Mouse (Mus musculus): ENCODE measurements around the gene Neil1.

Gene Neil1

DNA sequence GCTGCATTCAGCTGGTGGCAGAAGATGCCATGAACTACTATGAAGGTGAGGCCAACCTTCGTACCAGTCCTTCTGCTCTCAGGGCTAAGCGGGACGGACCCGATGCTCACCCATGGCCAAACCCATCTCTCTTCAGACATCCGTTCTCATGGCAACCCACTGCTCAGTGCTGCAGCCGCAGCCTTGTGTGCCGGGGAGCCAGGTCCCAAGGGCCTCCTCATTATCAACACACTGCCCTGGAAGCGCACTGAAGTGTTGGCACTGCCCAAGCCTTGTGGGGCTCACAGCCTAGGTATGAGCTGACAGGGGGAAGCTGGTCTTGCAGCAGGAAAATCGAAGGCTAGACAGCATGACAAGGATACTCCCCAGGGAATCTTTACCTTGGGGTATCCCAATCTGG is 9.0 kb downstream of the Neil1 start:
- no peak for DNase-seq (ENCODE audit: low read depth, low spot score)

DNA sequence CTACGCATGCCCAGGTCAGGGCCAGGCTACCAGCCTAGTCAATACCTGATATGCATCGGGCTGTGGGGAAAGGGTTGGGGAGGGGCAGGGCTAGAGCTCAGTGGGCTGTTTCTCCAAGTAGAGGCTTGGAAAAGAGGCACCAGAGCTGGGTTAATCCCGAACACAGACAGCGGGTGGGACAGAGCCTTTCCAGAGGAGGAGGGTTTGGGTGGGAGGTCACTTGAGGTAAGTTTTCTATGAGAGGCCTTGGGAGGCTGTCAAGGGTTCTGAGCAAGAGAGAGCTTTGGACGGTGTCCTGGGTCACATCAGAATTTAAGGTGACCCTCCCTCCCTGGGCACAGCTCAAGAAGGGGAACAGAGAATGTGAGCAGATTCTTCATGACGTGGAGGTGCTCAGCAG is 9.6 kb downstream of the Neil1 start:
- DNase-seq (ENCODE audit: low read depth, low spot score) = no peak

DNA sequence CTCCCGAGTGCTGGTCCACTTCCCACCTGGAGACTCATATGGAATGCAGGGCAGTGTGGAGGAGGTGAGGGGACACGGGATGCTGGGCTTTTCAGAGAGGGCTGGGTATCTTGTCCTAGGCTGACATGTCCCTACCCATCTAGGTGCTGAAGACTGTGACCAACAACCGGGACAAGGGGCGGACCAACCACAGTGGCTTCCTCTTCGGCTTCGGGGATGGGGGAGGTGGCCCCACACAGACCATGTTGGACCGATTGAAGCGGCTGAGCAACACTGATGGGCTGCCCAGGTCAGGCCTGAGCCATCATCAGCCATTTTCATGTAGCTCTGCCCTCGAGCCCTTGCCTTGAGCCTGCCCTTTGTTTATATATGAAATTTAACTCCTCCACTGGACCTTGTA is 10.3 kb downstream of the Neil1 start:
- DNase-seq (ENCODE audit: low read depth, low spot score) = no peak

DNA sequence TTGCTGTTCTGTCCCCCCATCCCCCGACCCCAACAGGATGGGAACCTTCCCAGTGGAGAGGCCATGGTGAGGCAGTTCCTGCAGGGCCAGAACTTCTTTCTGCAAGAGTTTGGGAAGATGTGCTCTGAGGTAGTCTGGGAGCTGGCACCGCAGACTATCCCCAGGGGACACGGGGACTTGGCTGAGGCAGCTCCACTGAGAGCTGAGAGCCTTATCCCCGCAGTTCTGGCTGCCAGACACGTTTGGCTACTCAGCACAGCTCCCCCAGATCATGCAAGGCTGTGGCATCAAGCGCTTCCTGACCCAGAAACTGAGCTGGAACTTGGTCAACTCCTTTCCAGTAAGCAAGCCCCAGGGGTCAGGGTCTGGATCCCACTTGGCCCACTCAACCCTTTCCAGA is 10.9 kb downstream of the Neil1 start:
- no peak for DNase-seq (ENCODE audit: low read depth, low spot score)

DNA sequence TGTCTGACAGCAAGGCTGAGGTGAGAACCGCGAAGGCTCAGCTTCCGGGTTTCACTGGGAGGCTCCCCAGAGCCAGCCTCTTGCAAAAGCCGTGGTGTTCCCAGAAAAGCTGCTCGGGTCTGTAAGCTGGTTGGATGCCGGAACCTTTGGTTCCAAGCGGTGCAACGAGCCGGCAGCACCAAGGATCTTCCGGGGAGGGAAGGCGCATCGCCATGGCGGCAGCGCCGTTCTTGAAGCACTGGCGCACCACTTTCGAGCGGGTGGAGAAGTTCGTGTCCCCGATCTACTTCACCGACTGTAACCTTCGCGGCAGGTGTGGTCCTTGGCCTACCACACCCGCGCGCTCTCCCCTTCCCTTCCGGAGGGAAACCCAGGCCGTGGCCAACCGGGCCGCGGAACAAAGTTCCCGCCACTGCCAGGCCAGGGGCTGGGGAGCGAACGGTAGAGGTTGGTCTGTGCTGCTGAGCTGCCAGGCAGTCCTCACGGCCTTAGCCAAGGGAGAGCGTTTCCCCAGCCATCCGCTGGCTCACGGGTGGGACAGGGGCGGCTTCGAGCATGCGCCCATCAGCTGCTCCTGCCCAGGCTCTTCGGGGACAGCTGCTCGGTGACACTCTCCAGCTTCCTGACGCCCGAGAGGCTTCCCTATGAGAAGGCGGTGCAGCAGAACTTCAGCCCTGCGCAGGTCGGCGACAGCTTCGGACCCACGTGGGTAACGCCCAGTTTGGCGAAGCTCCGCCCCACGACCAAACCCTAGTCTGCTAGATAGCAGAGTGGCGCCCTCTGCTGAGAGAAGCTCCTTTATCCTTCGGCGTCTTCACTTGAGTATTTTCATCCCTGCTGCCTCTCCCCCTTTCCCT is 17.3 kb downstream of the Neil1 start, which contains the start of gene Man2c1:
TSS of gene Man2c1 (plus strand) at position 114 of the 857 bp plus-strand sequence.
- DNase-seq (ENCODE audit: low read depth, low spot score) = peak; percentile 88

DNA sequence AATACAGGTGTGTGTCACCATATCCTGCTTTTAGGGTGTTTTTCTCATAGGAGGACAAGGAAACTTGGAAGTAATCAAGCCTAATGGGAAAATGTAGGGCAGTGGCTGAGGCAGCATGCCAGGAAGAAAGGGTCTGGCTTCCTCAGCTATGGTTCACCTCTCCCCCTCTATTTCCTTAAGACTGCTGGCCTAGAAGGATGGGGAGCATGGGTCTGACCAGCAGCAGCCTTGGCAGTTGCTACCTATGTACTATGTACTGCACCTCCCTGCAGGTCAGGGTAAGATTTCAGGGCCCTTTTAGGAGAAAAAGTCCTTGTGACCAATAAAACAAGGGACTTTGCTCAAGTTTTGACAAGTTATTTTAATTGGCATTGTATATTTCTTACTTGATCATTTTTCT is 18.5 kb downstream of the Neil1 start:
- DNase-seq (ENCODE audit: low read depth, low spot score) = no peak

DNA sequence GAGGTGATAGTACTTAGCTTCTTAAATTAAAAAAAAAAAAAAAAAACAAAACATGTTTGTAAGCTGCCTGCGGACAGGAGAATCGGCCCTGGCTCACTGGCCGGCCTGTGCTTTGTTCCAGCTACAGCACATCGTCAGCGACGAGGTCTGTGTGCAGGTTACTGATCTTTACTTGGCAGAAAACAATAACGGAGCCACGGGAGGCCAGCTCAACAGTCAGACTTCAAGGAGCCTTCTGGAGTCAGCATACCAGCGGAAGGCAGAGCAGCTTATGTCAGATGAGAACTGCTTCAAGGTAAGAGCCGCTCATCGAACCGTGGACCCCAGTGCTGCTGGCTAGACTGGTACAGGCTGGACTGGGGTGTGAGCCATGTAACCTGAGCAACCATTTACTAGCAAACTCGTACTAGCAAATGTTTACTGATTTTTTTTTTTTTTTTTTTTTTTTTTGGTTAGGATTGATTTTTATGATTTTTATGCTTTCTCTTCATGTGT is 30.8 kb downstream of the Neil1 start:
- no peak for DNase-seq (ENCODE audit: low read depth, low spot score)
